11 mouse cellular contexts compared by ENCODE assay signal in genomic region chr19:33101093-33102007, GRCm38 (mm10).
A peak's percentile ranks its signal among the peaks of the same experiment; 100 is the strongest.
DNase-seq lines count a peak whose midpoint lies in the region; ATAC-seq and TF ChIP-seq lines count a peak whose summit lies in the region.
"Had no signal": no experiment of that assay in that cellular context is flagged by ENCODE, and none has a peak within 500 bp of the region (broad histone marks: within the 10 kb centered on the region; RNA-seq: fewer than 3 reads in every experiment).

No protein-coding gene starts in this region.

- no peaks in the 10 kb centered on the region for H3K9me3 ChIP-seq in hindbrain, embryonic 10.5 days
- no peaks in the 10 kb centered on the region for H3K9me3 ChIP-seq in hindbrain, embryonic 11.5 days (ENCODE audit: control insufficient read depth, low read length)
- H3K9me3 ChIP-seq: limb, embryonic 13.5 days had no signal

- H3K4me1 ChIP-seq in hindbrain, embryonic 10.5 days (replicated peaks), result peaks cover 54% of the 10 kb centered on the region
- peaks cover 2% of the 10 kb centered on the region; the same call in 1 of the 2 replicates for H3K4me1 ChIP-seq in hindbrain, embryonic 11.5 days (replicated peaks; ENCODE audit: control insufficient read depth, insufficient read depth, low read length)
- no peaks in the 10 kb centered on the region for H3K4me1 ChIP-seq in cerebellum, adult 2 months (ENCODE audit: control insufficient read depth, insufficient read depth, low read length)

- no peaks in the 10 kb centered on the region for H3K36me3 ChIP-seq in hindbrain, embryonic 10.5 days
- no peaks in the 10 kb centered on the region for H3K36me3 ChIP-seq in hindbrain, embryonic 11.5 days (ENCODE audit: control insufficient read depth, insufficient read depth, low read length)
- H3K36me3 ChIP-seq: limb, embryonic 13.5 days had no signal

- WGBS in hindbrain, embryonic 10.5 days, result 33% methylated on average over 13 of the region's 13 CpGs
- 40% methylated on average over 13 of the region's 13 CpGs for WGBS in hindbrain, embryonic 11.5 days
- WGBS in cerebellum, adult 2 months, result 44% methylated on average over 13 of the region's 13 CpGs

- peak; percentile 36 for DNase-seq in hindbrain, embryonic 10.5 days (ENCODE audit: low spot score)
- DNase-seq in hindbrain, embryonic 11.5 days (ENCODE audit: low spot score), result no peak
- DNase-seq in CD8-positive naive resting alpha-beta T cell, adult 2 months (ENCODE audit: low read depth in 2 of 2, low spot score in 2 of 2), result peak; percentile 66 to 80
- peak; percentile 86 for DNase-seq in induced T-regulatory cell, adult 2 months (ENCODE audit: low read depth)
- no peak for DNase-seq in cerebellum, adult 2 months
- DNase-seq in urinary bladder, postnatal 4 days (ENCODE audit: low spot score in 2 of 2), result no peak
- no peak for DNase-seq in gastrocnemius, adult 8-10 months (ENCODE audit: low spot score in 2 of 2)
- DNase-seq: gastrocnemius, postnatal 10 days; right cerebral cortex, postnatal 25 days had no signal

- no peak for ATAC-seq in hindbrain, embryonic 11.5 days (ENCODE audit: low FRiP score)
- peak; percentile 72 for ATAC-seq in neutrophil, adult 5-6 weeks (ENCODE audit: extremely low read depth, insufficient number of reproducible peaks, low FRiP score, poor library complexity, severe bottlenecking)

- H3K9ac ChIP-seq in hindbrain, embryonic 11.5 days (ENCODE audit: low read depth, low read length), result no peak overlapping the region
- H3K9ac ChIP-seq: limb, embryonic 13.5 days had no signal

- no peak for TF ChIP-seq POLR2A in cerebellum, adult 2 months (IDR thresholded peaks at IDR 0.05; ENCODE audit: borderline replicate concordance, insufficient read depth, low read length)

- H3K27ac ChIP-seq in hindbrain, embryonic 10.5 days, result peak overlapping the region; percentile 4; the same call in 1 of the 2 replicates
- no peak overlapping the region for H3K27ac ChIP-seq in hindbrain, embryonic 11.5 days (ENCODE audit: low read depth, low read length)
- H3K27ac ChIP-seq in cerebellum, adult 2 months (ENCODE audit: insufficient read depth, low read length), result no peak overlapping the region
- H3K27ac ChIP-seq: limb, embryonic 13.5 days had no signal

- no peak overlapping the region for H3K4me2 ChIP-seq in hindbrain, embryonic 11.5 days (replicated peaks; ENCODE audit: low read depth, low read length)
- H3K4me2 ChIP-seq: limb, embryonic 13.5 days had no signal

- H3K27me3 ChIP-seq in hindbrain, embryonic 10.5 days (ENCODE audit: insufficient read depth, poor library complexity, severe bottlenecking), result peaks cover 19% of the 10 kb centered on the region
- H3K27me3 ChIP-seq in hindbrain, embryonic 11.5 days (ENCODE audit: control insufficient read depth, insufficient read depth, low read length), result no peaks in the 10 kb centered on the region
- H3K27me3 ChIP-seq in cerebellum, adult 2 months (ENCODE audit: control insufficient read depth, insufficient read depth, low read length), result no peaks in the 10 kb centered on the region

- no peak overlapping the region for H3K4me3 ChIP-seq in hindbrain, embryonic 10.5 days
- H3K4me3 ChIP-seq in hindbrain, embryonic 11.5 days (ENCODE audit: low read depth, low read length), result no peak overlapping the region
- H3K4me3 ChIP-seq in cerebellum, adult 2 months (replicated peaks; ENCODE audit: insufficient read depth, low read depth, low read length), result no peak overlapping the region
- H3K4me3 ChIP-seq: limb, embryonic 13.5 days had no signal

- TF ChIP-seq CTCF in cerebellum, adult 2 months (IDR thresholded peaks at IDR 0.05; ENCODE audit: borderline replicate concordance, insufficient read depth, low read depth, low read length), result no peak

Comparison
In these comparisons a context has a peak if more than half of its experiments do, and no peak if none do; other contexts are left out.
1. DNase-seq: peak in hindbrain, embryonic 10.5 days (single experiment), CD8-positive naive resting alpha-beta T cell, adult 2 months (2 of 2) and induced T-regulatory cell, adult 2 months (single experiment); none in hindbrain, embryonic 11.5 days (single experiment), cerebellum, adult 2 months (0 of 2), urinary bladder, postnatal 4 days (0 of 2) and gastrocnemius, adult 8-10 months (0 of 2).